ENCODE assay signal across 31 mouse cellular contexts in genomic region chr12:72184929-72185328, GRCm38 (mm10). TPM values are rescaled to one million over a fixed set of nuclear protein-coding genes. Genes with fewer than 3 reads are reported as not detected.
"Had no signal": no experiment of that assay in that cellular context is flagged by ENCODE, and none has a peak within 500 bp of the region (broad histone marks: within the 10 kb centered on the region; RNA-seq: fewer than 3 reads in every experiment).

Gene Ccdc175, minus strand, starts transcription at chr12:72185029.

- H3K36me3 ChIP-seq: embryonic facial prominence, embryonic 10.5 days; embryonic facial prominence, embryonic 12.5 days; embryonic facial prominence, embryonic 13.5 days; embryonic facial prominence, embryonic 15.5 days; forebrain, embryonic 10.5 days; forebrain, embryonic 12.5 days; forebrain, embryonic 15.5 days had no signal

- H3K4me1 ChIP-seq: embryonic facial prominence, embryonic 10.5 days; embryonic facial prominence, embryonic 12.5 days; embryonic facial prominence, embryonic 13.5 days; embryonic facial prominence, embryonic 15.5 days; forebrain, embryonic 10.5 days; forebrain, embryonic 12.5 days; forebrain, embryonic 13.5 days; forebrain, embryonic 15.5 days had no signal

- H3K9me3 ChIP-seq: embryonic facial prominence, embryonic 10.5 days; embryonic facial prominence, embryonic 12.5 days; embryonic facial prominence, embryonic 13.5 days; embryonic facial prominence, embryonic 15.5 days; forebrain, embryonic 10.5 days; forebrain, embryonic 12.5 days; forebrain, embryonic 13.5 days; forebrain, embryonic 15.5 days had no signal

- H3K4me3 ChIP-seq: embryonic facial prominence, embryonic 10.5 days; embryonic facial prominence, embryonic 12.5 days; embryonic facial prominence, embryonic 13.5 days; embryonic facial prominence, embryonic 15.5 days; erythroblast, embryonic 14.5 days; forebrain, embryonic 10.5 days; forebrain, embryonic 12.5 days; forebrain, embryonic 13.5 days; forebrain, embryonic 15.5 days; gastrocnemius, adult 2 months; heart, adult 2 months had no signal

- DNase-seq: cerebellum, adult 8-10 months; cerebellum, adult 9-10 months; cerebellum, adult 9-11 months; cerebellum, postnatal 10 days; cerebellum, postnatal 14 days; cerebellum, postnatal 25 days; cerebellum, postnatal 36 days; embryo, embryonic 11 days; forebrain, postnatal 0 days; gastrocnemius, adult 2 months; gastrocnemius, postnatal 10 days; gastrocnemius, postnatal 14 days; gastrocnemius, postnatal 25 days; gastrocnemius, postnatal 36 days; heart, adult 11 months; heart, adult 18-20 months; heart, adult 2 months had no signal

- H3K27me3 ChIP-seq: embryonic facial prominence, embryonic 12.5 days; embryonic facial prominence, embryonic 13.5 days; embryonic facial prominence, embryonic 15.5 days; forebrain, embryonic 12.5 days; forebrain, embryonic 13.5 days; forebrain, embryonic 15.5 days had no signal

- H3K27ac ChIP-seq: embryonic facial prominence, embryonic 10.5 days; embryonic facial prominence, embryonic 12.5 days; embryonic facial prominence, embryonic 13.5 days; embryonic facial prominence, embryonic 15.5 days; forebrain, embryonic 10.5 days; forebrain, embryonic 12.5 days; forebrain, embryonic 13.5 days; forebrain, embryonic 15.5 days; gastrocnemius, adult 2 months; heart, adult 2 months had no signal

RNA-seq across cellular contexts. Expression of gene Ccdc175, which starts in this region (rescaled TPM):
- polyA plus RNA-seq: cortical plate, adult 2 months; embryonic facial prominence, embryonic 10.5 days; embryonic facial prominence, embryonic 11.5 days; embryonic facial prominence, embryonic 12.5 days; embryonic facial prominence, embryonic 13.5 days; embryonic facial prominence, embryonic 14.5 days; embryonic facial prominence, embryonic 15.5 days; erythroblast, embryonic 14.5 days; forebrain, embryonic 10.5 days; forebrain, embryonic 12.5 days; forebrain, embryonic 13.5 days; forebrain, embryonic 14.5 days; forebrain, embryonic 15.5 days; forebrain, embryonic 16.5 days; forebrain, postnatal 0 days; heart, adult 2 months had no signal
